Mouse (Mus musculus) heart, embryonic 13.5 days (tissue): ENCODE measurements around the gene Wdr45. TPM values are rescaled to one million over a fixed set of nuclear protein-coding genes. Genes with fewer than 3 reads are reported as not detected.

Source experiments
- ATAC-seq: fragments of 200-750 bp; cut with Nextera tagmentation; 2 replicates; pipeline ENCODE4 v1.8.0; 2017; ENCODE audit warnings: moderate TSS enrichment; ENCODE audit not compliant: insufficient number of reproducible peaks, low FRiP score, low TSS enrichment; ENCODE audit errors: extremely low read depth
- H3K27ac ChIP-seq: fragments of 300-500 bp; sonication (generic); replicated peaks from 2 replicates; pipeline ENCODE4 v1.5.1; 2015; ENCODE audit warnings: moderate library complexity, mild to moderate bottlenecking, inconsistent platforms
- H3K27me3 ChIP-seq: fragments of 300-500 bp; sonication (generic); replicated peaks from 2 replicates; pipeline ENCODE4 v1.6.1; 2015; ENCODE audit warnings: mild to moderate bottlenecking, inconsistent platforms
- H3K36me3 ChIP-seq: fragments of 300-500 bp; sonication (generic); 2 replicates; pipeline ENCODE4 v1.6.1; 2015; ENCODE audit warnings: mild to moderate bottlenecking, inconsistent platforms
- H3K4me1 ChIP-seq: fragments of 300-500 bp; sonication (generic); 2 replicates; pipeline ENCODE4 v1.6.1; 2015; ENCODE audit warnings: inconsistent platforms
- H3K4me2 ChIP-seq: fragments of 300-500 bp; sonication (generic); 2 replicates; pipeline ENCODE4 v1.6.1; 2015; ENCODE audit warnings: inconsistent platforms, mild to moderate bottlenecking, moderate library complexity
- H3K4me3 ChIP-seq: fragments of 300-500 bp; sonication (generic); 2 replicates; pipeline ENCODE4 v1.5.1; 2015; ENCODE audit warnings: moderate library complexity, mild to moderate bottlenecking, inconsistent platforms
- H3K9ac ChIP-seq: fragments of 300-500 bp; sonication (generic); 2 replicates; pipeline ENCODE4 v1.6.1; 2015; ENCODE audit warnings: inconsistent platforms, mild to moderate bottlenecking, moderate library complexity
- H3K9me3 ChIP-seq: fragments of 300-500 bp; sonication (generic); 2 replicates; pipeline ENCODE4 v1.6.1; 2016; ENCODE audit warnings: inconsistent platforms
- WGBS: fragments of 180-500 bp; shearing (Covaris S2); methylation state at CpG from one replicate; pipeline ENCODE4 v1.1.7; 2015; ENCODE audit warnings: mixed read lengths; 5-methylcytosine and 5-hydroxymethylcytosine counted together
- polyA plus RNA-seq: library from polyadenylated mRNA; unstranded; fragments of >200 nt; fragmentation: Nextera tagmentation; extraction: Ambion mirVana; gene quantifications from 2 replicates; pipeline ENCODE4 v1.2.1, GENCODE M21; 2015

Wdr45 gene
- polyA plus RNA-seq, 1 experiment from 2014 or later = 25.0 TPM

DNA sequence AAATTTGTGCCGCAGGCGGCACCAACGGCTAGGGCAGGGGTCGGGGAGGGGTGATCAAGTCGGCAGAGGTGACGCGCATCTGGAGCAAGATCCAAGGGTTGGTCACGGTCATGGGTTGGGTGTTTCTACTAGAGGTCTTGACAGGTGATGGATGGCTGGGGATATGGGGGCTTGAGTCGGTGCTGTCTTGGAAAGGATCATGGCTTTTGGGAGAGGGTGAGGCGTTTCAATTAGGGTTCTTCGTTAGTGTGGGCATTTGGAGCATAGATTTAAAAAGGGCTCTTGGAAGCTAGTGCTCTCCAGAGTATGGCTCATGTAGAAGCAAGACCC, 8.1 kb downstream of the Wdr45 start:
- WGBS = 18% methylated on average over 11 of the region's 11 CpGs
- H3K27ac ChIP-seq = peak overlapping the region; percentile 94
- H3K4me1 ChIP-seq = peaks cover 6% of the 10 kb centered on the region
- peaks cover 29% of the 10 kb centered on the region for H3K36me3 ChIP-seq
- H3K4me2 ChIP-seq = peak overlapping the region; percentile 75
- H3K9ac ChIP-seq = peak overlapping the region; percentile 82
- H3K4me3 ChIP-seq = peak overlapping the region; percentile 66
- no peaks in the 10 kb centered on the region for H3K9me3 ChIP-seq
- ATAC-seq = 0 out of 2 replicates have a peak, but pooled peaks have one; percentile 9
- H3K27me3 ChIP-seq = no peaks in the 10 kb centered on the region

DNA sequence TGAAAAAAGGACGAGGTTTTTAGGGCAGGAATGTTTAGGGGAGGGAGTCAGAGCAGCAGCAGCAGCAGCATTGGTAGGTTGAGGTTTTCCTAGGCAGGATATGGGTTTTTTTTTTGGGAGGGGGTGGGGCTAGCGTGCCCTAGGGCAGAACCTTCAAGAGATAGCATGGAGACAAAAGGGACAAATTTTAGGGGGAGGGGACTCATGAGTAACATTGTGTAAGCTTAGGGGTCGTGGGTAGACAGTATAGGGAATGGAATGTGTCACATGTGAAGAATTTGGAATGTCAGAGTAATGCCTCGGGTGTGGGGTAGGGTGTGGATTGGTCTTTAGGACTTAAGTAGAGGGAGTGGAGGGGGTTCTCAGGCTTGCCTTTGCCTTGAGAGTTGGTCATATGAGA, 8.6 kb downstream of the Wdr45 start:
- Histone ChIP-seq H3K36me3 (peaks cover 30% of the 10 kb centered on the region), H3K4me2 (peak overlapping the region; percentile 75), H3K4me3 (peak overlapping the region; percentile 66), H3K27me3 (no peaks in the 10 kb centered on the region), H3K9ac (peak overlapping the region; percentile 82), H3K9me3 (no peaks in the 10 kb centered on the region), H3K27ac (peak overlapping the region; percentile 94; the same call in 1 of the 2 replicates), H3K4me1 (peaks cover 6% of the 10 kb centered on the region)
- ATAC-seq = peak; percentile 2; the same call in 1 of the 2 replicates
- 9% methylated on average over 4 of the region's 4 CpGs for WGBS

DNA sequence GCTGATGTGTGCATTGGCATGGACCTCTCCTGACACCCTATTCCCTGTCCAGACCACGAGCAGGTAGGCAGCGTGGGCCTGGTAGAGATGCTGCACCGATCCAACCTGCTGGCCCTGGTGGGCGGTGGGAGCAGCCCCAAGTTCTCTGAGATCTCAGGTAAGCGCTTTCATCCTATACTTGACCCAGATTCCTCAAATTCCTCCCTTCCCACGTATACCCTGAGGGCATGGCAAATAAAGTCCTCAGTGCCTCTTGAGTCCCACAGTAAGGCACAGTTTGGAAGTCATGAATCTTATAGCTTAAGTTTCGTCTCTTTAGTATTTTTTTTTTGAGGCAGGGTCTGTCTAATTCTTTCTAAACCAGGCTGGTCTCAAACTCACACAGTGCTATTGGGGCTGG, 10.0 kb downstream of the Wdr45 start:
- Histone ChIP-seq H3K4me1 (peaks cover 13% of the 10 kb centered on the region), H3K4me3 (no peak overlapping the region), H3K9me3 (no peaks in the 10 kb centered on the region), H3K9ac (no peak overlapping the region), H3K27me3 (no peaks in the 10 kb centered on the region), H3K27ac (no peak overlapping the region), H3K36me3 (peaks cover 30% of the 10 kb centered on the region), H3K4me2 (no peak overlapping the region)
- ATAC-seq = no peak
- WGBS = 78% methylated on average over 7 of the region's 7 CpGs

DNA sequence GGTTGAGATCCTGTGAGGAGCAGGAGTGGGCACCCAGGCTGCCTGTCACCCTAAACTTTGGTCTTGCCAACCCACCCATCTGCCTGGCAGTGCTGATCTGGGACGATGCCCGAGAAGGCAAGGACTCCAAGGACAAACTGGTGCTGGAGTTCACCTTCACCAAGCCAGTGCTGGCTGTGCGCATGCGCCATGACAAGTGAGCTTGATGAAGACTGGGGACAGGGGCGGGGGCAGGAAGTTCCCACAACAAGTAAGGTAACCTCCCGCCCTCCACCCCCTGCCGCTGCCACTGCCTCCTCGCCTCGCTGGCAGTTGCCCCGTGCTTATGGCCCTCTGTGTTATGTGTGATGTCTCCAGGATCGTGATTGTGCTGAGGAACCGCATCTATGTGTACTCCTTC, 11.7 kb downstream of the Wdr45 start:
- Histone ChIP-seq H3K4me2 (no peak overlapping the region), H3K27ac (no peak overlapping the region), H3K36me3 (peaks cover 30% of the 10 kb centered on the region), H3K9ac (no peak overlapping the region), H3K27me3 (no peaks in the 10 kb centered on the region), H3K4me1 (peaks cover 15% of the 10 kb centered on the region), H3K9me3 (no peaks in the 10 kb centered on the region), H3K4me3 (no peak overlapping the region)
- ATAC-seq = no peak
- 85% methylated on average over 12 of the region's 12 CpGs for WGBS

DNA sequence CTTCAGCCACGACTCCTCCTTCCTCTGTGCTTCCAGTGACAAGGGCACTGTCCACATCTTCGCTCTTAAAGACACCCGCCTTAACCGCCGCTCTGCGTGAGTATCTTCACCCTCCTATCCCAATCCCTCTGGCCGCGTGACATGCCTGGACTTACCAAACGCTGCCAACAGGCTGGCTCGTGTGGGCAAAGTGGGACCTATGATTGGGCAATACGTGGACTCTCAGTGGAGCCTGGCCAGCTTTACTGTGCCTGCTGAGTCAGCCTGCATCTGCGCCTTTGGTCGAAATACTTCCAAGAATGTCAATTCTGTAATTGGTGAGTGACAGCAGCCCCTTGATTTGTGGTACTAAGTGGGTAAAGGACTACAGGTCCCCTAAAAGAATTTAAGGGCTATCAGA, 13.0 kb downstream of the Wdr45 start:
- H3K9me3 ChIP-seq = no peaks in the 10 kb centered on the region
- H3K9ac ChIP-seq = no peak overlapping the region
- no peak overlapping the region for H3K27ac ChIP-seq
- H3K4me3 ChIP-seq = no peak overlapping the region
- ATAC-seq = no peak
- H3K4me2 ChIP-seq = no peak overlapping the region
- H3K36me3 ChIP-seq = peaks cover 30% of the 10 kb centered on the region
- no peaks in the 10 kb centered on the region for H3K27me3 ChIP-seq
- 86% methylated on average over 13 of the region's 13 CpGs for WGBS
- H3K4me1 ChIP-seq = peaks cover 15% of the 10 kb centered on the region

DNA sequence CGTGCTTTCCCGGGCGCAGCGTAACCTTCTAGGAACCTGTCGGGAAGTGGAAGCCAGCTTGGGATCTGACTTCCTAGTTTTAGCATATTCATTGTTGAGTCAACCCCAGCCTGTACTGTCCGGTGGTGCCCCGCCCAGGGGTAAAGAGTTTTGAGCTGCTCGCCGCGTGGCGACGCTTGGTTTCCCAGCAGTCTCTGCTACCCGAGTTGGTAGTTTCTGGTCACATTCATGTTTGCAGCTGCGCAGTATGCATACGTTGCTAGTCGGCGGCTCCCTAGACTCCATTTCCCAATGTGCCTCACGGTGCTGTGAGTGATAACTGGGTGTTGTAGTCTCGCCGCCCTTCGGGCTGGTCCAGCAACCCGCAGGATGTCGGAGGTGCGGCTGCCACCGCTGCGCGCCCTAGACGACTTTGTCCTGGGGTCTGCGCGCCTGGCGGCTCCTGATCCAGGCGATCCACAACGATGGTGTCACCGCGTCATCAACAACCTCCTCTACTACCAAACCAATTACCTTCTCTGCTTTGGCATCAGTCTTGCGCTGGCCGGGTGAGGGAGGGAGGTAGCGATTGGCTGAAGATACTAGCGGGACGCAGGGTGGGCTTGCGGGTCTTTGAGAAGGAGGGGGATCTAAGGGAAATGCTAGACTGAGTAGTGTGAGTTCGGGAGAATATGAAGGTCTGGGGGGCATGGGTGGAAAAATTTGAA, 14.2 kb downstream of the Wdr45 start, which contains the start of gene Praf2:
TSS of gene Praf2 (plus strand) at position 225 of the 707 bp plus-strand sequence.
- Histone ChIP-seq H3K9ac (peak within 1 kb of the TSS; percentile 78), H3K27me3 (no peaks in the 10 kb centered on the region), H3K4me3 (peak within 1 kb of the TSS; percentile 58), H3K4me2 (peak within 1 kb of the TSS; percentile 69), H3K36me3 (peaks cover 30% of the 10 kb centered on the region), H3K4me1 (peaks cover 9% of the 10 kb centered on the region; the same call in 1 of the 2 replicates), H3K27ac (peak within 1 kb of the TSS; percentile 54), H3K9me3 (no peaks in the 10 kb centered on the region)
- ATAC-seq = peak; percentile 71
- 17% methylated on average over 42 of the region's 42 CpGs for WGBS

DNA sequence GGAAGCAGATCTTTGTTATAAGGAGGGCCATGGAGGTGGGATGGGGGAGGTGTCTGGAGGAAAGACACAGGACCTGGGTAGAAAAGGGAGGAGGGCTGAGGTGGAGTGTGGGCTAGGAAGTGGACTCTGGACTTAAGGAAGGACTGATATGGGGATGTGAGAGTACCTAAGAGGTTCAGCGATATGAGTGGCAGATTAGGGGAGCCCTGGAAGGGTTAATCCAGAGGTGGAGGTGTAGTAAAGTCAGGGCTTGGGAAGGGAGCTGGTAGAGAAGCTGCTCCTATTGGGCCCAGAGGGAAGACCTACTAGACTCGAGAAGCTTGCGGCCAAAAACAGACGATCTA, 14.8 kb downstream of the Wdr45 start:
- Histone ChIP-seq H3K9ac (peak overlapping the region; percentile 78), H3K36me3 (peaks cover 27% of the 10 kb centered on the region), H3K4me2 (peak overlapping the region; percentile 69), H3K4me1 (peaks cover 9% of the 10 kb centered on the region; the same call in 1 of the 2 replicates), H3K27ac (no peak overlapping the region), H3K27me3 (no peaks in the 10 kb centered on the region), H3K9me3 (no peaks in the 10 kb centered on the region), H3K4me3 (peak overlapping the region; percentile 58)
- no peak for ATAC-seq
- 29% methylated on average over 4 of the region's 4 CpGs for WGBS

DNA sequence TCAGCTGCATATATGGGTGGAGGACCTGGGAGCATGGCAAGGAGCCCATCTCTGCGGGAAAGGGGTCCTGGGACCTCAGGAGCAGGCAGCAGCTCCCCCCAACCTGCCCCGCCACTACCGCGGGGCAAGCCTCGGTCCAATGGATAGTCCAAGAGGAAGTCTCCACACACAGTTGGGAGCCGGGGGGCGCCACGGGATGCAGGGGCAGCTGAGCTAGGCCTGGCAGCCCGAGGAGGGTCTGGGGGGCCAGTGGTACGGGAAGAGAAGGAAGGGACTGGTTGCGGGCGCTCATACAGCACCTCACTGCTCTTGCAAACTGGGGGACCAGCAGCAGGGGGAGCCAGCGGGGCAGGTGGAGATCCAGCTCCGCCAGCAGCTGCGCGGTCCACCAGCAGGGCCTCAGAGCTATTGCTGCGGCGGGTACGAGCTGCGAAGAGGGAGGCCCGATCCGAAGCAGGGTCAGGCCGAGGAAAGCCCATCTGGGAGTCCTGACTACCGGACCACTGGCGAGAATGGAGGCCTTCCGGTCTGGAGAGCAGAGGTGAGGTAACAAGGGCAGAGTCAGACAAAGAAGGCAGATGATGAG, 19.5 kb downstream of the Wdr45 start:
- WGBS = 25% methylated on average over 26 of the region's 26 CpGs
- H3K27me3 ChIP-seq = 0 out of 2 replicates have a peak, but pooled peaks cover 3% of the 10 kb centered on the region
- H3K9ac ChIP-seq = peak overlapping the region; percentile 58; the same call in 1 of the 2 replicates
- H3K4me3 ChIP-seq = no peak overlapping the region
- no peak overlapping the region for H3K27ac ChIP-seq
- no peaks in the 10 kb centered on the region for H3K9me3 ChIP-seq
- H3K4me1 ChIP-seq = peaks cover 5% of the 10 kb centered on the region; the same call in 1 of the 2 replicates
- no peak for ATAC-seq
- peak overlapping the region; percentile 35 for H3K4me2 ChIP-seq
- H3K36me3 ChIP-seq = no peaks in the 10 kb centered on the region

DNA sequence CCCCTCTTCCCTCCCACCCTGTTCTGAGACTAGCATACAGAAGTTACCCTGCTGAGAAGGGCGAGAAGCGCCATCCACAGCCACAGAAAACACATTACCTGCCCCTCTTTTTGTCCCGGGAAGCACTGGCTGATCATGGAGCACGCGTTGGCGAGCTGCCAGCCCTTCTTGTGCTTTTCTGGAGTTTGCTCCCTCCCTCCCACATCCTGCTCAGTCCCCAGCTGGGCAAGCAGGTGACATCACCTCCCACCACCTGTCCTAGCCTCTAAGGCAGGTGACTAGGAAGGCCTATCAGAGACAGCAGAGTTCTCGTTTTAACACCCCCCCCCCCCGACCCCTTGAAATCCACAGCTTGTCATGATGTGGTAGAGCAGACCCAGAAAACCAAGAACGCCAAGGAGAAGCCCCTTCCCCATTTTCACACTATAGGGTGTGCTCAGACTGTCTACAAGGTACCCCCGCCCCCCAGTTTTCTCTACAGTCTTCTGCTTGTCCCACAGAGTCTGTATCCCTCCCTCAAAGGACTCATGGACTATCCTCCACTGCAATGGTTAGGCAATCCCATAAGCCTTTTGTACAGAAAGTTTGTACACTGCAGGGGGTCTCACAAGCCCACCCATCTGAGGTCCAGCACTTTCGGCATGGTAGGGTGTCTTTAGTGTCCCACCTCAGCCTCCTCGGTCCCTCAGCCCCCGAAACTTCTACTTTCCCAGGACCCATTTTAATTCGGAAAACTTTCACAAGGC, 25.4 kb downstream of the Wdr45 start:
- Histone ChIP-seq H3K4me1 (peaks cover 5% of the 10 kb centered on the region; the same call in 1 of the 2 replicates), H3K9me3 (no peaks in the 10 kb centered on the region), H3K4me2 (no peak overlapping the region), H3K27ac (no peak overlapping the region), H3K36me3 (no peaks in the 10 kb centered on the region), H3K4me3 (no peak overlapping the region), H3K9ac (no peak overlapping the region), H3K27me3 (0 out of 2 replicates have a peak, but pooled peaks cover 3% of the 10 kb centered on the region)
- no peak for ATAC-seq
- 67% methylated on average over 14 of the region's 14 CpGs for WGBS

DNA sequence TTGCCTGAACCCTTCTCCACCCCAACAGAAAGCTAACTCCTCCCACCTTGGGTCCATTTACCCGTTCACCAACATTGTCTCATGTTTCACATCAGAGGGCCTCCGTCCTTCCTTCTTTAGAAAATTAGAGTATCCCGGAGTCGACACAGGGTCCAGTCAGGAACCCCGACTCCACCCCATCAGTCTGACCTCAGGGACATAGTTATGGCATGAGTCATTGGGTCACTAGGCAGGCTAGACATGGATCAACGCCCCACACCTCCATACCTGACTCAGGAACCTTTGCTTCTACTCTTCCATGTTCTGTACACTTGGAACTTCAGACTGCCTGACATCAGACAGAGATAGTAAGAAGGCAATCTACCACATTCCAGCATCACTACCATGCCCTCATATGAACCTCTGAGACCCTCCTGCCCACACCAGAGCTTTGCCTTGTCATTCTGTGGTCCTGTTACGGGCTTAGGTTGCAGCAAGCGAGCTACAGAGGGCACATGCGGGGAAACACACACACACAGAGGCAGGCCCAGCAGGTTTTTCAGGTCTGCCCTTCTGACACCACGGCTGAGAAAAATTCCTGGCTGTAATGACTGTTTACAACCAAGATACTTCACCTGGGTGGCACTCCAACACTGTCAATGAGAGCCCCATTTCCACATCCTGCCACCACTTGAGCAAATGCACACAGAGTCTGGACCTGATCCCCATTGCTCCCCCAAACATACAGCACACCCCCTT, 26.1 kb downstream of the Wdr45 start:
- WGBS = 43% methylated on average over 10 of the region's 10 CpGs
- Histone ChIP-seq H3K27me3 (no peaks in the 10 kb centered on the region), H3K4me1 (peaks cover 5% of the 10 kb centered on the region; the same call in 1 of the 2 replicates), H3K9ac (no peak overlapping the region), H3K9me3 (no peaks in the 10 kb centered on the region), H3K4me2 (no peak overlapping the region), H3K4me3 (no peak overlapping the region), H3K36me3 (no peaks in the 10 kb centered on the region), H3K27ac (no peak overlapping the region)
- ATAC-seq = no peak

DNA sequence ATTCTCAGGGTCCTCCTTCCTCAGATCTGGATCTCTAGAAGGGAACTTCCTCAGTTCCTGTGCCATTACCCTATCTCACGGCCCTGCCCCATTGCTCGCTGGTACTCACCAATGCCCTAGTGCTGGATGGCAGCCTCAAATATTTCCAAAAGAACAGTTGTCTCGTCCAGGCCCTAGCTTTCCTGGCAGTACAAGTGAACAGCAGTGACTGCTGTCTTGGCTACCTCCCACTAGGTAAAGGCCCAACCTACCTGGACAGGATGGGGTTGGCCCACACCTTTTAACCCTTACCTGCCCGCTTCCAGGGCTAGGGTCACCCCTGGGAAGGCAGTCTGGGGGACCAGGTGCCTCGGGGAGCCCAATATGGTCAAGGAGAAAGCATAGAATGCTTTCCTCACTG, 27.0 kb downstream of the Wdr45 start:
- 58% methylated on average over 5 of the region's 5 CpGs for WGBS
- Histone ChIP-seq H3K9me3 (no peaks in the 10 kb centered on the region), H3K27me3 (no peaks in the 10 kb centered on the region), H3K4me3 (no peak overlapping the region), H3K4me1 (peaks cover 5% of the 10 kb centered on the region; the same call in 1 of the 2 replicates), H3K27ac (no peak overlapping the region), H3K36me3 (no peaks in the 10 kb centered on the region), H3K4me2 (no peak overlapping the region), H3K9ac (no peak overlapping the region)
- no peak for ATAC-seq
